Mouse (Mus musculus): ENCODE results near the gene Homer2. TPM values are rescaled to one million over a fixed set of nuclear protein-coding genes. Genes with fewer than 3 reads are reported as not detected.

Homer2 gene
- polyA plus RNA-seq, 1 experiment from 2014 or later, result 29.3 TPM

DNA sequence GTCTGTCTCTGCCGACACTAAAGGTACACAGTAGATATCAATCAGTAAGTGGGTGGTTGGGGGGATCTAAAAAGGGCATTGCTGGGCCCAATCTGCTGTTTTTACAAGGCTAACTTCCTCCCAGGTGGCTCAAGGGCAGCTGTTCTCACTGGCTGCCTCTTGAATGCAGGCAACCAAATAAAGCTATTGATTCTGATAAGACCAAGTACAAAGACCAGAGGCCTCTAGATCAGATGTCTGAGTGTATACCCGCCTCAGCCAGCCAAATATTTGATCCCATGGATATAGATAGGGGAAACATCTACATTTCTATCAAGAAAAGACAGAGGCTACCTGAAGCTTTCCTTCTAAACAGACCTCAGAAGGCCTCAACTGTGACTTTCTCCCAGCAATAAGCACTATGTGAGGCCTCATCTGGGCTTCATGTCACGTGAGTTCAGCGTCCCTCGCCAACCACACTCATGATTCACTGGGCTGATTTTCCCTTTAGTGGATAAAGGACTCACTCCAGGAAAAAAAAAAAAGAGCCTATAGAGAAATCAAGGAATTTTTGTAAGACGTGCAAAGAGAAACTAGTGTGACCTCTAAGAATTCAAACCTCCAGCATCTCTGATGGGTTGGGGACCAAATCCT is 19.5 kb downstream of the Homer2 start:
- 68% methylated on average over 6 of the region's 6 CpGs for WGBS
- no peaks in the 10 kb centered on the region for H3K36me3 ChIP-seq (ENCODE audit: control insufficient read depth, insufficient read depth, low read length)
- H3K4me3 ChIP-seq (ENCODE audit: low read length), result no peak overlapping the region
- no peaks in the 10 kb centered on the region for H3K27me3 ChIP-seq (ENCODE audit: control insufficient read depth, insufficient read depth, low read depth, low read length)
- H3K27ac ChIP-seq (ENCODE audit: low read length), result no peak overlapping the region
- no peak overlapping the region for H3K9ac ChIP-seq (ENCODE audit: low read length)
- no peak for ATAC-seq (ENCODE audit: low read depth)
- no peak overlapping the region for H3K4me2 ChIP-seq (ENCODE audit: low read depth, low read length)
- H3K4me1 ChIP-seq (replicated peaks; ENCODE audit: control insufficient read depth, insufficient read depth, low read length), result peaks cover 7% of the 10 kb centered on the region; the same call in 1 of the 2 replicates
- H3K9me3 ChIP-seq (ENCODE audit: control insufficient read depth, low read length), result no peaks in the 10 kb centered on the region

DNA sequence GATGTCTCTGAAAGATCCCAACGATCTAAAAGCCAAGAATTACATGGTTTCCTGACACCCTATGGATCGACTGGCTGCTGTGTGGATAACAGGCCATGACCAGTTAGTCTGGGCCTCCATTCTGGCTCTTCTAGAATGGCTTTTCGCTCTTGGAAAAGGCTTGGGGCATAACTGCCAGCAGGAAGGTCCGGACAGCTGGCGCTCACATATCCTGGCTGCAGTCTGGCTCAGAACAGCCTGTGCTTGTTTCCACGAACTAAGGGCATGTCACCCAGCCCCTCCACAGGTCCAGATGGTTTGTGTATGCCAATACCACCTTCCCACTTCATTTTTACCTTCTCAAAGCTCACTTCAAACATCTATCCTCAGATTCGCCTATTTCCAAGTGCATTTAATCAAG is 22.0 kb downstream of the Homer2 start:
- Histone ChIP-seq H3K9me3 (ENCODE audit: control insufficient read depth, low read length) (no peaks in the 10 kb centered on the region), H3K4me2 (ENCODE audit: low read depth, low read length) (no peak overlapping the region), H3K36me3 (ENCODE audit: control insufficient read depth, insufficient read depth, low read length) (no peaks in the 10 kb centered on the region), H3K27ac (ENCODE audit: low read length) (no peak overlapping the region), H3K4me1 (replicated peaks; ENCODE audit: control insufficient read depth, insufficient read depth, low read length) (peaks cover 7% of the 10 kb centered on the region; the same call in 1 of the 2 replicates), H3K27me3 (ENCODE audit: control insufficient read depth, insufficient read depth, low read depth, low read length) (no peaks in the 10 kb centered on the region), H3K4me3 (ENCODE audit: low read length) (no peak overlapping the region), H3K9ac (ENCODE audit: low read length) (no peak overlapping the region)
- no peak for ATAC-seq (ENCODE audit: low read depth)
- 63% methylated on average over 7 of the region's 7 CpGs for WGBS

DNA sequence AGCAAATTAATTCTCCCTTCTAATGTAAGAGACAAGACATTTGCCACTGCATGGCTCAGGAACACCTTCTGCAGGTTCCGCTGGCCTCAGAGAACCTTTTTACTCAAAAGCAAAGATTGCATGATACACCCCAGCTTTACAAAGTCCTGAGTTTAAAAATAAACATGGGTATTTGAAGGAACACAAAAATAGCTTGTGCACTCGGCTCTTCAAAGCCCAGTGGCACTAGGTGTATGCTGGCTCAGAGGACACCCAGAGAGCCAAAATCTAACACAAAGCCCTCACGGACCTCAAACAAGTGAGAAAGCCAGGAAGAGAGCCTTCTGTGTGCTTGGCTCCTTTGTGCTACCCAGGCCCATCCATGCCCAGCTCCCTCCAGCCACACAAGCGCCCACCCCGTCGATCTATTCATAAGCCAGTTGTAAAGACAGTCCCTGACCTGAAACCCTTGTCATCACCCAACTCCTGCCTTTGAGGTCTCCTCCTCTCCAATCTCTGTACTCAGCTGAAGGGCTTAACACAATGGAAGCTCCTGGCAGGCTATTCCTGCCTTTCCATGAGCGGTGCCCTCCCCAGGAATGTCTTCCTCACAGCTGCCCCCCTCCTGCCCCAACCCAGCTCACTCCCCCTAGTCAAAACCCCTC is 23.4 kb downstream of the Homer2 start:
- no peaks in the 10 kb centered on the region for H3K36me3 ChIP-seq (ENCODE audit: control insufficient read depth, insufficient read depth, low read length)
- H3K9ac ChIP-seq (ENCODE audit: low read length), result no peak overlapping the region
- 59% methylated on average over 7 of the region's 7 CpGs for WGBS
- peaks cover 7% of the 10 kb centered on the region; the same call in 1 of the 2 replicates for H3K4me1 ChIP-seq (replicated peaks; ENCODE audit: control insufficient read depth, insufficient read depth, low read length)
- no peaks in the 10 kb centered on the region for H3K9me3 ChIP-seq (ENCODE audit: control insufficient read depth, low read length)
- no peak for ATAC-seq (ENCODE audit: low read depth)
- H3K27me3 ChIP-seq (ENCODE audit: control insufficient read depth, insufficient read depth, low read depth, low read length), result no peaks in the 10 kb centered on the region
- H3K4me3 ChIP-seq (ENCODE audit: low read length), result no peak overlapping the region
- no peak overlapping the region for H3K27ac ChIP-seq (ENCODE audit: low read length)
- no peak overlapping the region for H3K4me2 ChIP-seq (ENCODE audit: low read depth, low read length)

DNA sequence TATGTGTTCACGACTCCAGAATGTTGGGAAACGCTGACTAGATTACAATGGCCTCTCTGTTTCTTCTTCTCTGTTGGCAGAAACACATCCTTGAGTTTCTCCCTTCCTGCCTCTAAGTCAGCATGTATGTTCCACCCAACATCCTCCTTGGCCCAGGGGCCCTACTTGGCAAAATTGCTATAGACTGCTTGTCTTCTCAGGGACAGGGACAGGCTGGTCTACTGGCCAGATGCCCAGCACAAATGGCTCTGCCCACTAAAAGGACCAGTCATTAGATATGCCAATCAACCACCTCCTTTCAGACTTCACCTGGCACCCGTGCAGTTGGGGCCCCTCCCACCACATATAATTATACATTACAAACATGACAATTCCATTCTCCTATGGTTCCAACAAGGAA is 25.9 kb downstream of the Homer2 start:
- Histone ChIP-seq H3K4me2 (ENCODE audit: low read depth, low read length) (no peak overlapping the region), H3K4me3 (ENCODE audit: low read length) (no peak overlapping the region), H3K36me3 (ENCODE audit: control insufficient read depth, insufficient read depth, low read length) (no peaks in the 10 kb centered on the region), H3K27me3 (ENCODE audit: control insufficient read depth, insufficient read depth, low read depth, low read length) (no peaks in the 10 kb centered on the region), H3K9me3 (ENCODE audit: control insufficient read depth, low read length) (no peaks in the 10 kb centered on the region), H3K4me1 (replicated peaks; ENCODE audit: control insufficient read depth, insufficient read depth, low read length) (peaks cover 7% of the 10 kb centered on the region; the same call in 1 of the 2 replicates), H3K9ac (ENCODE audit: low read length) (no peak overlapping the region), H3K27ac (ENCODE audit: low read length) (no peak overlapping the region)
- WGBS, result 52% methylated on average over 3 of the region's 3 CpGs
- no peak for ATAC-seq (ENCODE audit: low read depth)

DNA sequence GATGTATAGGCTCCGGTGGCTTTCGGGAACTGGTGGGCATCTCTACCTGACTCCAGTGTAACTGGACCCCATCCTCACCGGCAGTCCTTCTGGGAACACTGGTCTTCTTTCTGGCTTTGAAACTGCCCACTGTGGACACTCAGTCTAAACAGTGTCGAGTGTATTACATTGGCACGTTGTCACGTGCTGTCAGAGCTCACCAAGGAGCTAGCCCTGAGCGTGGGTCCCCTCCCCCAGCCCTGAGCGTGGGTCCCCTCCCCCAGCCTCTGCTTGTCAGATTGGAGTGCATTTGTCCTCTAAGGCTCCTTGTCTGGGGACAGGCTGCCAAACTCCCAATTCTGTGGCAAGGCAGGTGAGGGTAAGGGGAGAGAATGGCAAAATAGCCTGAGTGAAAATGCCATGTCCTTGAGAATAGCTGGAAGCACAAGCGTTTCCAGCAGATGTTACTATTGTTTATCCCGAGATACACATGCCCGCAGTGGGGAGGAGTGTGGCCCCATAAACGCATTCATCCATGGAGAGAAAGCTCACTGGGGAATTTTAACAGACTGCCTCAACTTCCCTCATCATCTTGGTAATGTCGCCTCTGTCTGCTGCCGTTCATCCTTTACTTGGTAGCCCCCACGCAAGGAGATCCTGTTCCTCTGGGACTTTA is 33.8 kb downstream of the Homer2 start:
- ATAC-seq (ENCODE audit: low read depth), result peak; percentile 54; the same call in 1 of the 2 replicates
- Histone ChIP-seq H3K27ac (ENCODE audit: low read length) (no peak overlapping the region), H3K36me3 (ENCODE audit: control insufficient read depth, insufficient read depth, low read length) (no peaks in the 10 kb centered on the region), H3K9me3 (ENCODE audit: control insufficient read depth, low read length) (no peaks in the 10 kb centered on the region), H3K4me2 (ENCODE audit: low read depth, low read length) (no peak overlapping the region), H3K27me3 (ENCODE audit: control insufficient read depth, insufficient read depth, low read depth, low read length) (no peaks in the 10 kb centered on the region), H3K4me3 (ENCODE audit: low read length) (no peak overlapping the region), H3K4me1 (replicated peaks; ENCODE audit: control insufficient read depth, insufficient read depth, low read length) (peaks cover 8% of the 10 kb centered on the region), H3K9ac (ENCODE audit: low read length) (no peak overlapping the region; the same call in 1 of the 2 replicates)
- WGBS, result 32% methylated on average over 15 of the region's 15 CpGs

DNA sequence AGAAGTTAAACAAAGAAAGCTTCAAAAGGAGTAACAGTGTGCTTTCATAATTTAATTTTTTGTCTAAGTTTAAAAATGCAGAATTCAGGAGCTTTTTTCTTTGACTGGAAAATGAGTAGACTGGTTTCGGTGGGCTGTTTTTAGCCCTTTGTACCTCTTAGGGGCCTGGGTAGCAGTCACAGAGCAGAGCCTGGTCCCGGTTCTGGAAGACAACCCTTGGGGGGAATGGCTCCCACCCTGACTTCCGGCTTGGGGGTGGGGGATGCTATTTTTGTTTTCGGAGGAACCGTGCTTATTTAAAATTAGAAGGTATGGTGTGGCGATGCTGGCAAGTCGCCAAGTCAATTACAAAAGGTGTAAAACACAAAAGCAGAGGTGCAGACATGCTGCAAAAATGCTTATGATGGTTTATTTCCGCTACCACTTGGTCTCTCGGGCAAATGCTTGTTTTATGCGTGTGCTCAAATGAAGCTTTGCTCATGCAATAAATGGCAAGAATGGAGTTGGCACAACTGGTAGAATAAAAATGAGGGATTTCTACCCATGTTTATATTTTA is 34.5 kb downstream of the Homer2 start:
- H3K4me2 ChIP-seq (ENCODE audit: low read depth, low read length), result no peak overlapping the region
- no peak overlapping the region for H3K9ac ChIP-seq (ENCODE audit: low read length)
- peaks cover 8% of the 10 kb centered on the region for H3K4me1 ChIP-seq (replicated peaks; ENCODE audit: control insufficient read depth, insufficient read depth, low read length)
- no peaks in the 10 kb centered on the region for H3K27me3 ChIP-seq (ENCODE audit: control insufficient read depth, insufficient read depth, low read depth, low read length)
- 53% methylated on average over 10 of the region's 10 CpGs for WGBS
- H3K9me3 ChIP-seq (ENCODE audit: control insufficient read depth, low read length), result no peaks in the 10 kb centered on the region
- no peaks in the 10 kb centered on the region for H3K36me3 ChIP-seq (ENCODE audit: control insufficient read depth, insufficient read depth, low read length)
- ATAC-seq (ENCODE audit: low read depth), result no peak
- no peak overlapping the region for H3K27ac ChIP-seq (ENCODE audit: low read length)
- H3K4me3 ChIP-seq (ENCODE audit: low read length), result no peak overlapping the region

DNA sequence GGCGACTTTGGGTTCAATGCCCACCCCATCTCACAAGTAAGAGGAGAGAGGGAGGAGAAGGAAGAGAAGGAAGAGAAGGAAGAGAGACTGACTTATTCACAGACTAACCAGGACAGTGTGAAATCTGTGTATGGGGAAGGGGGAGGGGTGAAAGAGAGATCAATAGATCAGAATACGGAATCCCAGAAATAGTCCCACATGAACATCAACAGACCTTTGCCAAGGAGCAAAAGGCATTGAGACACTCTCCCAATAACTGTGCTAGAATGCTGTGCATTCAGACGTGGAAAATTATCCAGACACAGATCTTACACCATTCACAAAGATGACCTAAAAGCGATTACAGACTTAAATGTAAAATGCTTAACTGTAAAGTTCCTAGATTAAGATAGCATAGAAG is 40.2 kb downstream of the Homer2 start:
- Histone ChIP-seq H3K27me3 (ENCODE audit: control insufficient read depth, insufficient read depth, low read depth, low read length) (no peaks in the 10 kb centered on the region), H3K9me3 (ENCODE audit: control insufficient read depth, low read length) (no peaks in the 10 kb centered on the region), H3K36me3 (ENCODE audit: control insufficient read depth, insufficient read depth, low read length) (no peaks in the 10 kb centered on the region), H3K4me2 (ENCODE audit: low read depth, low read length) (no peak overlapping the region), H3K9ac (ENCODE audit: low read length) (no peak overlapping the region), H3K4me1 (replicated peaks; ENCODE audit: control insufficient read depth, insufficient read depth, low read length) (no peaks in the 10 kb centered on the region), H3K4me3 (ENCODE audit: low read length) (no peak overlapping the region), H3K27ac (ENCODE audit: low read length) (no peak overlapping the region)
- ATAC-seq (ENCODE audit: low read depth), result no peak
- 82% methylated on average over 4 of the region's 4 CpGs for WGBS

DNA sequence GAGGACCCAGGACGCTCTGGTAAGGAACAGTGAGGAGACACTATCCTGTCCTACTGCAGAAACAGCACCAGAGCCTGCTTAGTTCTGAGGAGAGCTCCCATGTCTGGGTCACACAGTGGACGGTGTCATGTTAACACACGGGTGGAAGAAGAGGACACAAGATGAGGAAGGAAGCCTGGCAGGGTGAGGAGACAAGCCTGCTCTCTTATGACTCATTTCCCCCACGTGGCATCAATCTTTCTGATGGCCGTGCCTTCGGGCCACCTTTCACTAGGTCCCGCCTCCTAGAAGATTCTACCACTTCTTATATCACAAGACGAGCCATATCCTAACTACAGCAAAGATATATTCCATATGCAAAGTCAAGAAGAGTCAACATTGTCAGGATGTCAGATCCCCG is 40.7 kb downstream of the Homer2 start:
- no peak overlapping the region for H3K27ac ChIP-seq (ENCODE audit: low read length)
- WGBS, result 73% methylated on average over 9 of the region's 9 CpGs
- H3K9me3 ChIP-seq (ENCODE audit: control insufficient read depth, low read length), result no peaks in the 10 kb centered on the region
- no peak for ATAC-seq (ENCODE audit: low read depth)
- H3K4me2 ChIP-seq (ENCODE audit: low read depth, low read length), result no peak overlapping the region
- no peak overlapping the region for H3K9ac ChIP-seq (ENCODE audit: low read length)
- H3K27me3 ChIP-seq (ENCODE audit: control insufficient read depth, insufficient read depth, low read depth, low read length), result no peaks in the 10 kb centered on the region
- H3K36me3 ChIP-seq (ENCODE audit: control insufficient read depth, insufficient read depth, low read length), result no peaks in the 10 kb centered on the region
- H3K4me3 ChIP-seq (ENCODE audit: low read length), result no peak overlapping the region
- no peaks in the 10 kb centered on the region for H3K4me1 ChIP-seq (replicated peaks; ENCODE audit: control insufficient read depth, insufficient read depth, low read length)

DNA sequence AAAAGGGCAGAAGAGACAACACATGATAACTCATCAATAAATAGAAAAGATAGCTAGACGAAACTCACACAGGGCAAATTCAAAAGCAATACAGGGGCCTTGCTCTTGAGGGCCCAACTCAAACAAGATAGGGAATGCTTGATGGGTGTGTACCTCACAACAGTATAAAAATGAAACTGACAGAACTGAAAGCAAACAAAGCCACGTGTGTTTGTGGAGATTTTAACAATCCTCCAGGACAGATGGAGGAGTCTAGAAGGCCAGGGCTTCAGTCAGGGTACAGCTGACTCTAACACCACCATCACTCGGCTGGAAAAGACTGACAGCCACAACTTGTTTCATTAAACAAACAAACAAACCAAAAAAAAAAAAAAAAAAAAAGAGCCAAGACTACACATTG is 44.3 kb downstream of the Homer2 start:
- H3K27me3 ChIP-seq (ENCODE audit: control insufficient read depth, insufficient read depth, low read depth, low read length), result no peaks in the 10 kb centered on the region
- H3K9ac ChIP-seq (ENCODE audit: low read length), result no peak overlapping the region
- no peak for ATAC-seq (ENCODE audit: low read depth)
- H3K4me3 ChIP-seq (ENCODE audit: low read length), result no peak overlapping the region
- H3K4me1 ChIP-seq (replicated peaks; ENCODE audit: control insufficient read depth, insufficient read depth, low read length), result no peaks in the 10 kb centered on the region
- 32% methylated on average over 3 of the region's 3 CpGs for WGBS
- no peaks in the 10 kb centered on the region for H3K36me3 ChIP-seq (ENCODE audit: control insufficient read depth, insufficient read depth, low read length)
- no peak overlapping the region for H3K27ac ChIP-seq (ENCODE audit: low read length)
- no peaks in the 10 kb centered on the region for H3K9me3 ChIP-seq (ENCODE audit: control insufficient read depth, low read length)
- no peak overlapping the region for H3K4me2 ChIP-seq (ENCODE audit: low read depth, low read length)

Data from lung, embryonic 16.5 days (tissue).